Mouse (Mus musculus): Measurements from ENCODE around the gene Zdhhc14. TPM values are rescaled to one million over a fixed set of nuclear protein-coding genes. Genes with fewer than 3 reads are reported as not detected.

The Zdhhc14 gene
- polyA plus RNA-seq, 2 experiments: 2.6 to 5.8 TPM

DNA sequence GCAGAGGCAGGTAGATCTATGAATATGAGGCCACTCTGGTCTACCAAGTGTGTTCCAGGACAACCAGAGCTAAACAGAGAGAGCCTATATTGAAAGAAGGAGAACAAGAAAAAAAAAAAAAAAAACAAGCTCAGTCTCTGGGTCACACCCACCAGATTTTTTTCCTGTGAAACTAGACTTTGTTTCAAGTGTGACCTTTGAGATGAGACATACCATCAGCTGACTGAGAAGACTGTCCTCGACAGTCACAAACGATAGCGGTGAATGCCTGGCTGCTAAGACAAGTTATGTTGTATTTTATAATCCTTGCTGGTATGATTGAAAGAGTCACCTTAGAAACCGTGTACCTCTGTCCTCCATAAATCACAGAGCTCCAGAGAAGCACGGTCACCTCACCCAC lies 303.0 kb downstream of the Zdhhc14 start:
- Histone ChIP-seq H3K4me3 (ENCODE audit: insufficient read depth in 1 of 2, low read depth in 2 of 2, low read length in 2 of 2) (no peak overlapping the region), H3K27ac (no peak overlapping the region), H3K36me3 (replicated peaks; ENCODE audit: control insufficient read depth, insufficient read depth, low read depth) (no peaks in the 10 kb centered on the region), H3K27me3 (ENCODE audit: control insufficient read depth, insufficient read depth, low read length) (no peaks in the 10 kb centered on the region), H3K4me2 (ENCODE audit: low read depth) (no peak overlapping the region), H3K9ac (replicated peaks) (no peak overlapping the region), H3K4me1 (replicated peaks; ENCODE audit: control insufficient read depth in 2 of 2, insufficient read depth in 2 of 2, low read length in 1 of 2) (peaks cover 11 to 46% of the 10 kb centered on the region in 2 experiments), H3K9me3 (ENCODE audit: control insufficient read depth, low read length) (no peaks in the 10 kb centered on the region)
- DNase-seq (ENCODE audit: low read depth in 3 of 3, low spot score in 3 of 3): no peak
- no peak for ATAC-seq (ENCODE audit: insufficient read depth)
- WGBS (ENCODE audit: insufficient replicate concordance): 67% methylated on average over 5 of the region's 5 CpGs
- TF ChIP-seq EP300 (IDR thresholded peaks at IDR 0.05; ENCODE audit: low read depth) (no peak), CTCF (IDR thresholded peaks at IDR 0.05; ENCODE audit: low read depth) (no peak)

DNA sequence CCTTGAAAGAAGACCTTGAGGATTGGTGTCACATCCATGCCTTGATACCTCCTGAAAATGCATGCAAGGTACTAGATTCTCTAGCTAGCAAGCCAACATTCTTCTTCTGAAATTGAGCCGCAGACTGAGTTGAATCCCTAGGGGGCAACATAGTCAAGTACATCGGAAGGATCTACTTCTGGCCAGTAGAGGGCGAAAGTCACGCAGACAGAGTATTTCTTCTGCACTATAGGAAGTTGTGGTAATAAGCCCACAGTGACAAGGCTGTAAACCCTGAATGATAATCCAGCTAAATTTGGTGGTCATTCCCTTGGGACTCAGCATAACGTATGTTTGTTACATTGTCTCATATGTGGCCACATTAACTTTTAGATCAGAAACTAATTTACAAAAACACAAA lies 303.5 kb downstream of the Zdhhc14 start:
- Histone ChIP-seq H3K27ac (no peak overlapping the region), H3K9me3 (ENCODE audit: control insufficient read depth, low read length) (no peaks in the 10 kb centered on the region), H3K4me3 (ENCODE audit: insufficient read depth in 1 of 2, low read depth in 2 of 2, low read length in 2 of 2) (no peak overlapping the region), H3K9ac (replicated peaks) (no peak overlapping the region), H3K36me3 (replicated peaks; ENCODE audit: control insufficient read depth, insufficient read depth, low read depth) (no peaks in the 10 kb centered on the region), H3K27me3 (ENCODE audit: control insufficient read depth, insufficient read depth, low read length) (no peaks in the 10 kb centered on the region), H3K4me1 (replicated peaks; ENCODE audit: control insufficient read depth in 2 of 2, insufficient read depth in 2 of 2, low read length in 1 of 2) (peaks cover 11 to 47% of the 10 kb centered on the region in 2 experiments), H3K4me2 (ENCODE audit: low read depth) (no peak overlapping the region)
- peak; percentile 65 to 68 (median 65) for DNase-seq (ENCODE audit: low read depth in 3 of 3, low spot score in 3 of 3)
- ATAC-seq (ENCODE audit: insufficient read depth): peak; percentile 43; the same call in 1 of the 2 replicates
- 2% methylated on average over 5 of the region's 5 CpGs for WGBS (ENCODE audit: insufficient replicate concordance)
- TF ChIP-seq EP300 (IDR thresholded peaks at IDR 0.05; ENCODE audit: low read depth) (no peak), CTCF (IDR thresholded peaks at IDR 0.05; ENCODE audit: low read depth) (peak; percentile 91)

GRCm38 (mm10) chr17:5797124-5797760 lies 304.9 kb downstream of the Zdhhc14 start:
- no peaks in the 10 kb centered on the region for H3K36me3 ChIP-seq (replicated peaks; ENCODE audit: control insufficient read depth, insufficient read depth, low read depth)
- no peaks in the 10 kb centered on the region for H3K27me3 ChIP-seq (ENCODE audit: control insufficient read depth, insufficient read depth, low read length)
- no peak for DNase-seq (ENCODE audit: low read depth in 3 of 3, low spot score in 3 of 3)
- TF ChIP-seq CTCF (IDR thresholded peaks at IDR 0.05; ENCODE audit: low read depth): no peak
- no peak for TF ChIP-seq EP300 (IDR thresholded peaks at IDR 0.05; ENCODE audit: low read depth)
- 68% methylated on average over 5 of the region's 5 CpGs for WGBS (ENCODE audit: insufficient replicate concordance)
- H3K4me1 ChIP-seq (replicated peaks; ENCODE audit: control insufficient read depth in 2 of 2, insufficient read depth in 2 of 2, low read length in 1 of 2): peaks cover 11 to 56% of the 10 kb centered on the region in 2 experiments
- no peak overlapping the region for H3K4me3 ChIP-seq (ENCODE audit: insufficient read depth in 1 of 2, low read depth in 2 of 2, low read length in 2 of 2)
- H3K27ac ChIP-seq: no peak overlapping the region
- H3K9me3 ChIP-seq (ENCODE audit: control insufficient read depth, low read length): no peaks in the 10 kb centered on the region
- ATAC-seq (ENCODE audit: insufficient read depth): no peak
- H3K9ac ChIP-seq (replicated peaks): no peak overlapping the region
- H3K4me2 ChIP-seq (ENCODE audit: low read depth): no peak overlapping the region

DNA sequence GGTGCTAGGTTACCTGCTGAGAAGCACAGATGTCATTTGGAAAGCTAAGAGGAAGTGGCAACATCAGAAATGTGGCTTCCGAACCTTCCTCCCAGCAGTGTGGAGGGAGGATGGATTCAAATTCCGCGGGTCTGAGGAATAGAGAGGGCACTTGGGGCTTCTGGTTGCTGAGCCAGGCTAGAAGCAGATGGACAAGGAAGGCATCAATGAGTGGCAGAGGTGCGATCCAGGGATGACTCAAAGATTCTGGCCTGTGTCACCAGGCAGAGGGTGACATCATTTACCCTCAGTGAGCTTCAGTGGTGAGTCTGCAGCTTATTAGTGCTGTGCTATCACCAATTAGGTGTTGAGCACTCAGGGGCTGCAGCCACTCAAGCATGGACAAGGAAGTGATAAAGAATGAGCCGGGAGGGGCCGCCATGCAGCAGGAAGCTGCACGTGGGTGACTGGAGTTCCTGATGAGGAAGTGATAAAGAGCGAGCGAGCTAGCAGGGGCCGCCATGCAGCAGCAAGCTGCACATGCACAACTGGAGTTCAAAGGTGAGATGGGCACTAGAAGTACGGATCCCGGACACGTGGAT lies 306.0 kb downstream of the Zdhhc14 start:
- peaks cover 9 to 52% of the 10 kb centered on the region in 2 experiments for H3K4me1 ChIP-seq (replicated peaks; ENCODE audit: control insufficient read depth in 2 of 2, insufficient read depth in 2 of 2, low read length in 1 of 2)
- no peaks in the 10 kb centered on the region for H3K27me3 ChIP-seq (ENCODE audit: control insufficient read depth, insufficient read depth, low read length)
- peak overlapping the region; percentile 31 for H3K9ac ChIP-seq (replicated peaks)
- TF ChIP-seq EP300 (IDR thresholded peaks at IDR 0.05; ENCODE audit: low read depth) (no peak; the same call in 1 of the 2 replicates), CTCF (IDR thresholded peaks at IDR 0.05; ENCODE audit: low read depth) (no peak)
- DNase-seq (ENCODE audit: low read depth in 3 of 3, low spot score in 3 of 3): peak; percentile 63 to 68 (median 68)
- H3K27ac ChIP-seq: peak overlapping the region; percentile 7
- H3K4me2 ChIP-seq (ENCODE audit: low read depth): peak overlapping the region; percentile 63
- 10% methylated on average over 13 of the region's 13 CpGs for WGBS (ENCODE audit: insufficient replicate concordance)
- no peaks in the 10 kb centered on the region for H3K36me3 ChIP-seq (replicated peaks; ENCODE audit: control insufficient read depth, insufficient read depth, low read depth)
- H3K9me3 ChIP-seq (ENCODE audit: control insufficient read depth, low read length): no peaks in the 10 kb centered on the region
- ATAC-seq (ENCODE audit: insufficient read depth): peak; percentile 83
- H3K4me3 ChIP-seq (ENCODE audit: insufficient read depth in 1 of 2, low read depth in 2 of 2, low read length in 2 of 2): peak overlapping the region; percentile 26 to 39; a peak in 3 of 4 replicates

DNA sequence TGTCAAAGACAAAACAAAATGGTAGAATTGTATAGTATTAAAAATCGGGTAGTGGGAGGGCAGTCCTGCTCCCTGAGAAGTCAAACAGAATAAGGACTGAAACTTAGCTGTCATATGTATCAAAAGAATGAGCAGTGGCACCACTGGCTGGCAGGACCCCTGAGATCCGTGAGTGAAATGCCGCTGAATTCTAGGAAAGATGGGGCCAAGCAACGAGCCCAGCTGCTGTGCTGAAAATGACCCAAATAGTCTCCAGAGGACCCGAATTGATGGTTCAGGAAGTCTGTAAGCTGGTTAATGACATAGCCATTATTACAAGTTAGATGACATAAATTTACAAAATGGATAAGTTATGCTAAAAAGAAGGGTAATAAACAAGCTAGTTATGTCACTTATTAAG lies 306.5 kb downstream of the Zdhhc14 start:
- Histone ChIP-seq H3K4me2 (ENCODE audit: low read depth) (peak overlapping the region; percentile 63), H3K4me1 (replicated peaks; ENCODE audit: control insufficient read depth in 2 of 2, insufficient read depth in 2 of 2, low read length in 1 of 2) (peaks cover 9 to 47% of the 10 kb centered on the region in 2 experiments), H3K27me3 (ENCODE audit: control insufficient read depth, insufficient read depth, low read length) (no peaks in the 10 kb centered on the region), H3K36me3 (replicated peaks; ENCODE audit: control insufficient read depth, insufficient read depth, low read depth) (no peaks in the 10 kb centered on the region), H3K27ac (no peak overlapping the region; the same call in 1 of the 2 replicates), H3K9ac (replicated peaks) (peak overlapping the region; percentile 31), H3K4me3 (ENCODE audit: insufficient read depth in 1 of 2, low read depth in 2 of 2, low read length in 2 of 2) (peak overlapping the region; percentile 35 to 39), H3K9me3 (ENCODE audit: control insufficient read depth, low read length) (no peaks in the 10 kb centered on the region)
- 43% methylated on average over 5 of the region's 5 CpGs for WGBS (ENCODE audit: insufficient replicate concordance)
- ATAC-seq (ENCODE audit: insufficient read depth) (no peak), DNase-seq (ENCODE audit: low read depth in 3 of 3, low spot score in 3 of 3) (no peak)
- TF ChIP-seq CTCF (IDR thresholded peaks at IDR 0.05; ENCODE audit: low read depth): no peak
- no peak for TF ChIP-seq EP300 (IDR thresholded peaks at IDR 0.05; ENCODE audit: low read depth)
